Mouse (Mus musculus) gastrocnemius, postnatal 25 days (tissue): ENCODE data around the gene Tacstd2. TPM values are rescaled to one million over a fixed set of nuclear protein-coding genes. Genes with fewer than 3 reads are reported as not detected.
"Not testable (repeated sequence)": the region's sequence is repeated elsewhere in the genome, so short reads cannot be mapped to it uniquely, and the experiment has no call there.

ENCODE experiments used
- DNase-seq: peaks from one replicate; pipeline ENCODE4 v3.0.0; 2022
- long read RNA-seq, 2 experiments: library from polyadenylated mRNA; stranded (forward); transcript quantifications; one replicate each; pipeline ENCODE4 v2.0.0; 2021
- total RNA-seq, 2 experiments: library from RNA; stranded (reverse); gene quantifications; 1 replicate in 1 of 2; 2 replicates in 1 of 2; pipeline ENCODE4 v1.2.3; 2021

The Tacstd2 gene
- not detected for total RNA-seq
- long read RNA-seq, experiment 1 = 0 reads
- long read RNA-seq, experiment 2 = 0 reads

- DNase-seq = no peak
Observed at GRCm38 (mm10) chr6:67535777-67536054, at the start of gene Tacstd2. Tacstd2 (minus strand) TSS chr6:67535796.

GRCm38 (mm10) chr6:67566270-67566669, 30.7 kb upstream of the Tacstd2 start:
- no peak for DNase-seq

GRCm38 (mm10) chr6:67555376-67555775, 19.8 kb upstream of the Tacstd2 start:
- DNase-seq = no peak

GRCm38 (mm10) chr6:67549550-67549949, 14.0 kb upstream of the Tacstd2 start:
- DNase-seq = no peak

- no peak for DNase-seq
Observed at GRCm38 (mm10) chr6:67535005-67535776, 405 bp downstream of the Tacstd2 start.

- DNase-seq = no peak
Observed at GRCm38 (mm10) chr6:67534191-67535004, 1.2 kb downstream of the Tacstd2 start.

- DNase-seq = no peak
Observed at GRCm38 (mm10) chr6:67532665-67533440, 2.7 kb downstream of the Tacstd2 start.

GRCm38 (mm10) chr6:67531822-67532162, 3.8 kb downstream of the Tacstd2 start:
- no peak for DNase-seq

- DNase-seq = no peak
Observed at GRCm38 (mm10) chr6:67530992-67531821, 4.4 kb downstream of the Tacstd2 start.

- no peak for DNase-seq
Observed at GRCm38 (mm10) chr6:67526356-67526755, 9.2 kb downstream of the Tacstd2 start.

- no peak for DNase-seq
Observed at GRCm38 (mm10) chr6:67510752-67511151, 24.8 kb downstream of the Tacstd2 start.

GRCm38 (mm10) chr6:67501938-67502337, 33.7 kb downstream of the Tacstd2 start:
- DNase-seq = not testable (repeated sequence)

- no peak for DNase-seq
Observed at GRCm38 (mm10) chr6:67491755-67492154, 43.8 kb downstream of the Tacstd2 start, which contains the start of gene Il23r. Il23r (minus strand) TSS chr6:67491855.

Other genes with a start within 250 kb of the Tacstd2 start
- gene Il12rb2, start 159.6 kb downstream of the Tacstd2 start, total RNA-seq = not detected
- gene Il23r, start 43.9 kb downstream of the Tacstd2 start, total RNA-seq = not detected